Mouse (Mus musculus) heart, adult 2 months (tissue): ENCODE measurements at regions not wholly inside any gene's neighbourhood (a gene's known extent, or its start where the extent isn't known, plus 50 kb on each side); places are given as distances from the start of the nearest gene placed in this dataset.

Experiments
- CTCF ChIP-seq: fragments of 200-600 bp; IDR thresholded peaks from 2 replicates; pipeline ENCODE4 v1.8.1; 2022; ENCODE audit warnings: antibody characterized with exemption, mild to moderate bottlenecking, moderate library complexity
- EP300 ChIP-seq: fragments of 200-500 bp; IDR thresholded peaks from 2 replicates; pipeline ENCODE4 v1.6.1; 2011; ENCODE audit warnings: low read depth, low read length, control low read depth; ENCODE audit not compliant: insufficient read depth
- POLR2A ChIP-seq: fragments of 200-500 bp; IDR thresholded peaks from 2 replicates; pipeline ENCODE4 v1.6.1; 2011; ENCODE audit warnings: mild to moderate bottlenecking, low read depth, low read length, control low read depth; ENCODE audit not compliant: insufficient read depth

- TF ChIP-seq CTCF: no peak
- TF ChIP-seq EP300: no peak
- TF ChIP-seq POLR2A: no peak
Observed at GRCm38 (mm10) chr3:19429422-19430076, 198.9 kb downstream of the 1700064H15Rik start.
